Mouse (Mus musculus): ENCODE results near the gene Slc23a2.

The Slc23a2 gene

GRCm38 (mm10) chr2:132134758-132135157 lies 10.2 kb downstream of the Slc23a2 start:
- no peak for DNase-seq (ENCODE audit: low read depth, low spot score)

GRCm38 (mm10) chr2:132133436-132133835 lies 11.5 kb downstream of the Slc23a2 start:
- no peak for DNase-seq (ENCODE audit: low read depth, low spot score)

GRCm38 (mm10) chr2:132131266-132131665 lies 13.6 kb downstream of the Slc23a2 start:
- no peak for DNase-seq (ENCODE audit: low read depth, low spot score)

GRCm38 (mm10) chr2:132129980-132130379 lies 14.9 kb downstream of the Slc23a2 start:
- DNase-seq (ENCODE audit: low read depth, low spot score) = no peak

- DNase-seq (ENCODE audit: low read depth, low spot score) = no peak
Measured at GRCm38 (mm10) chr2:132129247-132129646, 15.7 kb downstream of the Slc23a2 start.

- DNase-seq (ENCODE audit: low read depth, low spot score) = no peak
Measured at GRCm38 (mm10) chr2:132127904-132128303, 17.0 kb downstream of the Slc23a2 start.

GRCm38 (mm10) chr2:132126292-132126691 lies 18.6 kb downstream of the Slc23a2 start:
- DNase-seq (ENCODE audit: low read depth, low spot score) = no peak

- no peak for DNase-seq (ENCODE audit: low read depth, low spot score)
Measured at GRCm38 (mm10) chr2:132123063-132123462, 21.8 kb downstream of the Slc23a2 start.

GRCm38 (mm10) chr2:132121050-132121449 lies 23.9 kb downstream of the Slc23a2 start:
- no peak for DNase-seq (ENCODE audit: low read depth, low spot score)

- DNase-seq (ENCODE audit: low read depth, low spot score) = no peak
Measured at GRCm38 (mm10) chr2:132118646-132119045, 26.3 kb downstream of the Slc23a2 start.

- DNase-seq (ENCODE audit: low read depth, low spot score) = no peak
Measured at GRCm38 (mm10) chr2:132115936-132116335, 29.0 kb downstream of the Slc23a2 start.

GRCm38 (mm10) chr2:132115344-132115743 lies 29.6 kb downstream of the Slc23a2 start:
- DNase-seq (ENCODE audit: low read depth, low spot score) = no peak

GRCm38 (mm10) chr2:132113962-132114759 lies 30.7 kb downstream of the Slc23a2 start:
- no peak for DNase-seq (ENCODE audit: low read depth, low spot score)

- no peak for DNase-seq (ENCODE audit: low read depth, low spot score)
Measured at GRCm38 (mm10) chr2:132112319-132112718, 32.6 kb downstream of the Slc23a2 start.

- no peak for DNase-seq (ENCODE audit: low read depth, low spot score)
Measured at GRCm38 (mm10) chr2:132111905-132112304, 33.0 kb downstream of the Slc23a2 start.

GRCm38 (mm10) chr2:132111266-132111665 lies 33.6 kb downstream of the Slc23a2 start:
- DNase-seq (ENCODE audit: low read depth, low spot score) = peak; percentile 34

- DNase-seq (ENCODE audit: low read depth, low spot score) = no peak
Measured at GRCm38 (mm10) chr2:132110702-132111101, 34.2 kb downstream of the Slc23a2 start.

GRCm38 (mm10) chr2:132108988-132109387 lies 35.9 kb downstream of the Slc23a2 start:
- DNase-seq (ENCODE audit: low read depth, low spot score) = no peak

- DNase-seq (ENCODE audit: low read depth, low spot score) = no peak
Measured at GRCm38 (mm10) chr2:132107611-132108010, 37.3 kb downstream of the Slc23a2 start.

- no peak for DNase-seq (ENCODE audit: low read depth, low spot score)
Measured at GRCm38 (mm10) chr2:132106069-132106468, 38.8 kb downstream of the Slc23a2 start.

- no peak for DNase-seq (ENCODE audit: low read depth, low spot score)
Measured at GRCm38 (mm10) chr2:132103265-132103664, 41.6 kb downstream of the Slc23a2 start.

GRCm38 (mm10) chr2:132102505-132103130 lies 42.3 kb downstream of the Slc23a2 start:
- DNase-seq (ENCODE audit: low read depth, low spot score) = no peak
